Mouse (Mus musculus) midbrain, embryonic 12.5 days (tissue): Measurements from ENCODE around the gene Olfr846. TPM values are rescaled to one million over a fixed set of nuclear protein-coding genes. Genes with fewer than 3 reads are reported as not detected.

Source experiments
- ATAC-seq: fragments of 200-750 bp; cut with Nextera tagmentation; 2 replicates; pipeline ENCODE4 v1.8.0; 2017; ENCODE audit warnings: low read depth, moderate TSS enrichment, moderate library complexity; ENCODE audit not compliant: low FRiP score
- H3K27ac ChIP-seq: fragments of 300-500 bp; sonication (generic); replicated peaks from 2 replicates; pipeline ENCODE4 v1.5.1; 2016; ENCODE audit warnings: mild to moderate bottlenecking
- H3K27me3 ChIP-seq: fragments of 300-500 bp; sonication (generic); 2 replicates; pipeline ENCODE4 v1.6.1; 2016; ENCODE audit warnings: mild to moderate bottlenecking
- H3K36me3 ChIP-seq: fragments of 300-500 bp; sonication (generic); 2 replicates; pipeline ENCODE4 v1.6.1; 2016
- H3K4me1 ChIP-seq: fragments of 300-500 bp; sonication (generic); 2 replicates; pipeline ENCODE4 v1.6.1; 2016
- H3K4me2 ChIP-seq: fragments of 300-500 bp; sonication (generic); replicated peaks from 2 replicates; pipeline ENCODE4 v1.6.1; 2016; ENCODE audit warnings: mild to moderate bottlenecking, moderate library complexity
- H3K4me3 ChIP-seq: fragments of 300-500 bp; sonication (generic); 2 replicates; pipeline ENCODE4 v1.5.1; 2016; ENCODE audit warnings: mild to moderate bottlenecking
- H3K9ac ChIP-seq: fragments of 300-500 bp; sonication (generic); replicated peaks from 2 replicates; pipeline ENCODE4 v1.6.1; 2016; ENCODE audit warnings: mild to moderate bottlenecking, moderate library complexity
- H3K9me3 ChIP-seq: fragments of 300-500 bp; sonication (generic); 2 replicates; pipeline ENCODE4 v1.6.1; 2016; ENCODE audit warnings: mild to moderate bottlenecking
- WGBS: fragments of 180-500 bp; shearing (Covaris S2); methylation state at CpG from one replicate; pipeline ENCODE4 v1.1.7; 2016; 5-methylcytosine and 5-hydroxymethylcytosine counted together
- polyA plus RNA-seq: library from polyadenylated mRNA; unstranded; fragments of >200 nt; fragmentation: Nextera tagmentation; extraction: Ambion mirVana; gene quantifications from 2 replicates; pipeline ENCODE4 v1.2.1, GENCODE M21; 2016

Gene Olfr846
- not detected in 2 replicates for polyA plus RNA-seq

GRCm38 (mm10) chr9:19363905-19364304 lies at the start of gene Olfr846:
Olfr846 (minus strand) TSS chr9:19364005.
- Histone ChIP-seq H3K4me1 (no peaks in the 10 kb centered on the region), H3K4me2 (no peak within 1 kb of the TSS), H3K27me3 (no peaks in the 10 kb centered on the region), H3K4me3 (no peak within 1 kb of the TSS), H3K9me3 (peaks cover 6% of the 10 kb centered on the region), H3K9ac (no peak within 1 kb of the TSS), H3K36me3 (no peaks in the 10 kb centered on the region), H3K27ac (no peak within 1 kb of the TSS)
- 49% methylated on average over 1 of the region's 1 CpGs for WGBS
- no peak for ATAC-seq

GRCm38 (mm10) chr9:19378569-19378968 lies 14.8 kb upstream of the Olfr846 start, which contains the start of gene Olfr847:
Olfr847 (minus strand) TSS chr9:19378669.
- Histone ChIP-seq H3K4me3 (no peak within 1 kb of the TSS), H3K4me2 (no peak within 1 kb of the TSS), H3K27me3 (no peaks in the 10 kb centered on the region), H3K27ac (no peak within 1 kb of the TSS), H3K9me3 (peaks cover 7% of the 10 kb centered on the region; the same call in 1 of the 2 replicates), H3K4me1 (no peaks in the 10 kb centered on the region), H3K9ac (no peak within 1 kb of the TSS), H3K36me3 (no peaks in the 10 kb centered on the region)
- ATAC-seq, result no peak
- WGBS, result 66% methylated on average over 1 of the region's 1 CpGs

GRCm38 (mm10) chr9:19336157-19336556 lies 27.6 kb downstream of the Olfr846 start, which contains the start of gene Olfr845:
Olfr845 (plus strand) TSS chr9:19336457.
- H3K36me3 ChIP-seq, result no peaks in the 10 kb centered on the region
- H3K4me3 ChIP-seq, result no peak within 1 kb of the TSS
- no peaks in the 10 kb centered on the region for H3K27me3 ChIP-seq
- H3K4me2 ChIP-seq, result no peak within 1 kb of the TSS
- H3K9ac ChIP-seq, result no peak within 1 kb of the TSS
- H3K4me1 ChIP-seq, result no peaks in the 10 kb centered on the region
- no peak within 1 kb of the TSS for H3K27ac ChIP-seq
- WGBS, result 77% methylated on average over 1 of the region's 1 CpGs
- ATAC-seq, result no peak
- peaks cover 3% of the 10 kb centered on the region; the same call in 1 of the 2 replicates for H3K9me3 ChIP-seq

GRCm38 (mm10) chr9:19316047-19316446 lies 47.8 kb downstream of the Olfr846 start, which contains the start of gene Olfr844:
Olfr844 (plus strand) TSS chr9:19316347.
- no peaks in the 10 kb centered on the region for H3K36me3 ChIP-seq
- no peak within 1 kb of the TSS for H3K27ac ChIP-seq
- peaks cover 22% of the 10 kb centered on the region; the same call in 1 of the 2 replicates for H3K9me3 ChIP-seq
- H3K9ac ChIP-seq, result no peak within 1 kb of the TSS
- ATAC-seq, result no peak
- H3K4me1 ChIP-seq, result no peaks in the 10 kb centered on the region
- no peak within 1 kb of the TSS for H3K4me3 ChIP-seq
- H3K27me3 ChIP-seq, result no peaks in the 10 kb centered on the region
- no peak within 1 kb of the TSS for H3K4me2 ChIP-seq

Other genes starting within 250 kb of the Olfr846 start
- gene Olfr836, start 243.6 kb downstream of the Olfr846 start, polyA plus RNA-seq, result not detected in 2 replicates
- not detected in 2 replicates for gene Olfr837, start 227.7 kb downstream of the Olfr846 start, polyA plus RNA-seq
- gene Olfr839-ps1, start 186.7 kb downstream of the Olfr846 start, polyA plus RNA-seq, result not detected in 2 replicates
- gene Olfr843, start 112.0 kb downstream of the Olfr846 start, polyA plus RNA-seq, result not detected in 2 replicates
- not detected in 2 replicates for gene Olfr844, start 47.7 kb downstream of the Olfr846 start, polyA plus RNA-seq
- not detected in 2 replicates for gene Olfr845, start 27.5 kb downstream of the Olfr846 start, polyA plus RNA-seq
- gene Olfr847, start 14.7 kb upstream of the Olfr846 start, polyA plus RNA-seq, result not detected in 2 replicates
- gene Olfr849, start 76.3 kb upstream of the Olfr846 start, polyA plus RNA-seq, result not detected in 2 replicates
- gene Olfr850, start 114.2 kb upstream of the Olfr846 start, polyA plus RNA-seq, result not detected in 2 replicates
- not detected in 2 replicates for gene Olfr851, start 129.3 kb upstream of the Olfr846 start, polyA plus RNA-seq
- gene Olfr853, start 177.1 kb upstream of the Olfr846 start, polyA plus RNA-seq, result not detected in 2 replicates
- gene Olfr854, start 203.4 kb upstream of the Olfr846 start, polyA plus RNA-seq, result not detected in 2 replicates
- gene Olfr855, start 218.6 kb upstream of the Olfr846 start, polyA plus RNA-seq, result not detected in 2 replicates